In genomic region chr17:79299925-79300324, GRCm38 (mm10) we compare ENCODE assay signal across 19 mouse cellular contexts. TPM values are rescaled to one million over a fixed set of nuclear protein-coding genes. Genes with fewer than 3 reads are reported as not detected.
DNase-seq lines count a peak whose midpoint lies in the region; ATAC-seq and TF ChIP-seq lines count a peak whose summit lies in the region.
"Had no signal": no experiment of that assay in that cellular context is flagged by ENCODE, and none has a peak within 500 bp of the region (broad histone marks: within the 10 kb centered on the region; RNA-seq: fewer than 3 reads in every experiment).

No protein-coding gene starts in this region.

- H3K4me1 ChIP-seq in heart, embryonic 12.5 days (replicated peaks) = peaks cover 15% of the 10 kb centered on the region
- H3K4me1 ChIP-seq in lung, postnatal 0 days (ENCODE audit: insufficient read depth, low read depth, low read length) = no peaks in the 10 kb centered on the region
- H3K4me1 ChIP-seq: forebrain, embryonic 15.5 days had no signal

- H3K27ac ChIP-seq in heart, embryonic 12.5 days (ENCODE audit: poor library complexity, severe bottlenecking) = peak overlapping the region; percentile 54
- H3K27ac ChIP-seq in lung, postnatal 0 days (ENCODE audit: low read length) = no peak overlapping the region
- H3K27ac ChIP-seq: embryonic facial prominence, embryonic 12.5 days; forebrain, embryonic 15.5 days; hindbrain, embryonic 10.5 days; hindbrain, embryonic 14.5 days; intestine, embryonic 15.5 days had no signal

- TF ChIP-seq EP300 in lung, postnatal 0 days (IDR thresholded peaks at IDR 0.05) = peak; percentile 73

- H3K4me2 ChIP-seq in heart, embryonic 12.5 days = no peak overlapping the region
- H3K4me2 ChIP-seq in lung, postnatal 0 days (replicated peaks; ENCODE audit: low read depth, low read length) = no peak overlapping the region
- H3K4me2 ChIP-seq: embryonic facial prominence, embryonic 12.5 days; forebrain, embryonic 15.5 days; hindbrain, embryonic 14.5 days; intestine, embryonic 15.5 days had no signal

- DNase-seq in heart, adult 11 months = no peak
- peak; percentile 50 for DNase-seq in lung, postnatal 0 days (ENCODE audit: low spot score)
- DNase-seq in lung, postnatal 10 days = no peak
- DNase-seq in 416B (ENCODE audit: low read depth) = peak; percentile 3
- DNase-seq in gastrocnemius, postnatal 25 days = no peak
- DNase-seq: adrenal gland, adult 8-10 months; adrenal gland, postnatal 36 days; B cell, adult 2 months; cerebellum, adult 11-12 months; cerebellum, adult 9-10 months; cerebellum, postnatal 25 days had no signal

- H3K9me3 ChIP-seq in heart, embryonic 12.5 days (replicated peaks) = peaks cover 7% of the 10 kb centered on the region; the same call in 1 of the 2 replicates
- no peaks in the 10 kb centered on the region for H3K9me3 ChIP-seq in lung, postnatal 0 days (ENCODE audit: low read length)
- H3K9me3 ChIP-seq: embryonic facial prominence, embryonic 12.5 days; forebrain, embryonic 15.5 days; hindbrain, embryonic 10.5 days; intestine, embryonic 15.5 days had no signal

- 58% methylated on average over 1 of the region's 1 CpGs for WGBS in heart, embryonic 12.5 days
- 62% methylated on average over 1 of the region's 1 CpGs for WGBS in lung, postnatal 0 days

- no peaks in the 10 kb centered on the region for H3K27me3 ChIP-seq in heart, embryonic 12.5 days (replicated peaks)
- H3K27me3 ChIP-seq in lung, postnatal 0 days (replicated peaks; ENCODE audit: insufficient read depth, low read length) = no peaks in the 10 kb centered on the region
- H3K27me3 ChIP-seq: embryonic facial prominence, embryonic 12.5 days; forebrain, embryonic 15.5 days; intestine, embryonic 15.5 days had no signal

- no peaks in the 10 kb centered on the region for H3K36me3 ChIP-seq in heart, embryonic 12.5 days
- H3K36me3 ChIP-seq in lung, postnatal 0 days (ENCODE audit: insufficient read depth, low read length) = no peaks in the 10 kb centered on the region
- H3K36me3 ChIP-seq: embryonic facial prominence, embryonic 12.5 days; forebrain, embryonic 15.5 days; G1E; hindbrain, embryonic 10.5 days; intestine, embryonic 15.5 days had no signal

- H3K4me3 ChIP-seq in heart, embryonic 12.5 days = no peak overlapping the region
- no peak overlapping the region for H3K4me3 ChIP-seq in lung, postnatal 0 days (ENCODE audit: low read depth, low read length)
- H3K4me3 ChIP-seq: embryonic facial prominence, embryonic 12.5 days; forebrain, embryonic 15.5 days; hindbrain, embryonic 10.5 days; intestine, embryonic 15.5 days had no signal

- no peak for TF ChIP-seq CTCF in lung, postnatal 0 days (IDR thresholded peaks at IDR 0.05)

- no peak overlapping the region for H3K9ac ChIP-seq in heart, embryonic 12.5 days
- H3K9ac ChIP-seq in lung, postnatal 0 days (replicated peaks; ENCODE audit: low read depth) = no peak overlapping the region
- H3K9ac ChIP-seq: embryonic facial prominence, embryonic 12.5 days; forebrain, embryonic 15.5 days; hindbrain, embryonic 14.5 days; intestine, embryonic 15.5 days had no signal

- no peak for ATAC-seq in heart, embryonic 12.5 days (ENCODE audit: insufficient number of reproducible peaks, low FRiP score)
- ATAC-seq in lung, postnatal 0 days = peak; percentile 52
- ATAC-seq: CD4-positive, CD25-positive, alpha-beta regulatory T cell, adult 4 months; forebrain, embryonic 15.5 days; intestine, embryonic 15.5 days had no signal

RNA-seq across cellular contexts. Expression of gene Cdc42ep3, which starts 55.0 kb away (rescaled TPM):
- polyA plus RNA-seq in heart, embryonic 12.5 days (2016; fragmentation: Nextera tagmentation; extraction: Ambion mirVana) = 41.3 and 42.8 TPM in 2 replicates
- polyA plus RNA-seq in lung, postnatal 0 days (2015; fragmentation: Nextera tagmentation; extraction: Ambion mirVana) = 71.2 and 81.3 TPM in 2 replicates
- total RNA-seq in gastrocnemius, postnatal 25 days (2021) = 10 to 100 TPM; 25.4 to 27.8 TPM
- polyA plus RNA-seq: G1E had no signal

Comparison
In these comparisons a context has a peak if more than half of its experiments do, and no peak if none do; other contexts are left out.
1. DNase-seq: peak in lung, postnatal 0 days (single experiment) and 416B (single experiment); none in heart, adult 11 months (single experiment), lung, postnatal 10 days (single experiment) and gastrocnemius, postnatal 25 days (single experiment).